Mouse (Mus musculus) cerebellum, adult 2 months (tissue): Measurements from ENCODE around the gene Atp6v1f. TPM values are rescaled to one million over a fixed set of nuclear protein-coding genes. Genes with fewer than 3 reads are reported as not detected.
A peak's percentile ranks its signal among the peaks of the same experiment; 100 is the strongest.

Source experiments
- DNase-seq, 2 experiments: peaks; one replicate each; pipeline ENCODE4 v3.0.0; 2021
- H3K27ac ChIP-seq: fragments of 200-500 bp; 2 replicates; pipeline ENCODE4 v1.5.1; 2012; ENCODE audit warnings: low read length, control low read depth, inconsistent platforms; ENCODE audit not compliant: insufficient read depth
- H3K27me3 ChIP-seq: fragments of 200-500 bp; 2 replicates; pipeline ENCODE4 v1.6.1; 2012; ENCODE audit warnings: inconsistent platforms, mild to moderate bottlenecking, low read length, moderate library complexity; ENCODE audit not compliant: control insufficient read depth, insufficient read depth
- H3K4me1 ChIP-seq: fragments of 200-500 bp; 2 replicates; pipeline ENCODE4 v1.6.1; 2011; ENCODE audit warnings: low read length; ENCODE audit not compliant: control insufficient read depth, insufficient read depth
- H3K4me3 ChIP-seq: fragments of 200-500 bp; replicated peaks from 2 replicates; pipeline ENCODE3; 2011; ENCODE audit warnings: mild to moderate bottlenecking, low read depth, low read length, control low read depth; ENCODE audit not compliant: insufficient read depth
- CTCF ChIP-seq: fragments of 200-500 bp; IDR thresholded peaks from 2 replicates; pipeline ENCODE4 v1.5.1; 2011; ENCODE audit warnings: low read depth, mild to moderate bottlenecking, control low read depth, low read length, moderate library complexity, borderline replicate concordance; ENCODE audit not compliant: insufficient read depth
- POLR2A ChIP-seq: fragments of 200-500 bp; IDR thresholded peaks from 2 replicates; pipeline ENCODE4 v1.6.1; 2011; ENCODE audit warnings: low read length, control low read depth, borderline replicate concordance; ENCODE audit not compliant: insufficient read depth
- WGBS: fragments of 180-500 bp; shearing (Covaris S2); methylation state at CpG from one replicate; pipeline ENCODE4 v1.1.7; 2018; 5-methylcytosine and 5-hydroxymethylcytosine counted together
- polyA plus RNA-seq: library from polyadenylated mRNA; depleted of rRNA; stranded (reverse); fragments of >200 nt; gene quantifications from 2 replicates; pipeline ENCODE4 v1.2.3, GENCODE M21; 2012

Atp6v1f gene
- polyA plus RNA-seq, 1 experiment, result 433 TPM

GRCm38 (mm10) chr6:29439789-29440188 is 27.7 kb upstream of the Atp6v1f start:
- no peak overlapping the region for H3K27ac ChIP-seq

GRCm38 (mm10) chr6:29444773-29445172 is 22.7 kb upstream of the Atp6v1f start:
- DNase-seq, result no peak
- Histone ChIP-seq H3K4me1 (no peaks in the 10 kb centered on the region), H3K27ac (no peak overlapping the region), H3K4me3 (no peak overlapping the region), H3K27me3 (no peaks in the 10 kb centered on the region)
- TF ChIP-seq POLR2A (no peak), CTCF (peak; percentile 47; the same call in 1 of the 2 replicates)
- 53% methylated on average over 11 of the region's 11 CpGs for WGBS

More at GRCm38 (mm10) chr6:29439789-29440188, 27.7 kb upstream of the Atp6v1f start:
- no peak for DNase-seq
- Histone ChIP-seq H3K4me1 (no peaks in the 10 kb centered on the region), H3K4me3 (no peak overlapping the region), H3K27me3 (no peaks in the 10 kb centered on the region)
- WGBS, result 73% methylated on average over 6 of the region's 6 CpGs
- TF ChIP-seq CTCF, result no peak
- TF ChIP-seq POLR2A, result no peak

GRCm38 (mm10) chr6:29445354-29445753 is 22.2 kb upstream of the Atp6v1f start:
- no peak for DNase-seq
- H3K27me3 ChIP-seq, result no peaks in the 10 kb centered on the region
- TF ChIP-seq CTCF (no peak), POLR2A (no peak)
- 97% methylated on average over 7 of the region's 7 CpGs for WGBS
- no peak overlapping the region for H3K27ac ChIP-seq
- no peak overlapping the region for H3K4me3 ChIP-seq
- H3K4me1 ChIP-seq, result no peaks in the 10 kb centered on the region

- TF ChIP-seq CTCF, result no peak
- no peak for TF ChIP-seq POLR2A
- 36% methylated on average over 4 of the region's 4 CpGs for WGBS
- Histone ChIP-seq H3K4me1 (no peaks in the 10 kb centered on the region), H3K4me3 (no peak overlapping the region), H3K27me3 (no peaks in the 10 kb centered on the region), H3K27ac (no peak overlapping the region)
- DNase-seq, result no peak
Observed at GRCm38 (mm10) chr6:29449858-29450257, 17.7 kb upstream of the Atp6v1f start.

- no peak for DNase-seq
- H3K4me3 ChIP-seq, result no peak overlapping the region
- H3K27ac ChIP-seq, result no peak overlapping the region
- no peaks in the 10 kb centered on the region for H3K27me3 ChIP-seq
- H3K4me1 ChIP-seq, result no peaks in the 10 kb centered on the region
- WGBS, result 90% methylated on average over 6 of the region's 6 CpGs
- TF ChIP-seq CTCF (no peak), POLR2A (no peak)
Observed at GRCm38 (mm10) chr6:29450667-29451066, 16.9 kb upstream of the Atp6v1f start.

GRCm38 (mm10) chr6:29461502-29461901 is 6.0 kb upstream of the Atp6v1f start:
- H3K27me3 ChIP-seq, result no peaks in the 10 kb centered on the region
- no peak overlapping the region for H3K27ac ChIP-seq
- no peak for TF ChIP-seq POLR2A
- TF ChIP-seq CTCF, result no peak
- no peak for DNase-seq
- WGBS, result 42% methylated on average over 7 of the region's 7 CpGs
- H3K4me1 ChIP-seq, result no peaks in the 10 kb centered on the region
- H3K4me3 ChIP-seq, result no peak overlapping the region

GRCm38 (mm10) chr6:29463388-29463787 is 4.1 kb upstream of the Atp6v1f start:
- Histone ChIP-seq H3K27me3 (no peaks in the 10 kb centered on the region), H3K4me1 (no peaks in the 10 kb centered on the region), H3K4me3 (no peak overlapping the region), H3K27ac (no peak overlapping the region)
- TF ChIP-seq POLR2A (no peak), CTCF (no peak)
- 73% methylated on average over 3 of the region's 3 CpGs for WGBS
- DNase-seq, result no peak

- Histone ChIP-seq H3K27me3 (no peaks in the 10 kb centered on the region), H3K27ac (no peak overlapping the region), H3K4me3 (no peak overlapping the region), H3K4me1 (peaks cover 3% of the 10 kb centered on the region; the same call in 1 of the 2 replicates)
- 88% methylated on average over 3 of the region's 3 CpGs for WGBS
- no peak for DNase-seq
- TF ChIP-seq CTCF, result no peak
- no peak for TF ChIP-seq POLR2A
Observed at GRCm38 (mm10) chr6:29468851-29469250, 1.3 kb downstream of the Atp6v1f start.
